Mouse (Mus musculus) lung, adult 2 months (tissue): ENCODE data around the gene Fgfbp3.

ENCODE experiments used
- CTCF ChIP-seq: fragments of 200-500 bp; IDR thresholded peaks from 2 replicates; pipeline ENCODE4 v1.5.1; 2011; ENCODE audit warnings: mild to moderate bottlenecking, low read length, control low read depth; ENCODE audit not compliant: insufficient read depth
- POLR2A ChIP-seq: fragments of 200-500 bp; IDR thresholded peaks from 2 replicates; pipeline ENCODE4 v1.6.1; 2011; ENCODE audit warnings: low read depth, mild to moderate bottlenecking, control low read depth, low read length, borderline replicate concordance; ENCODE audit errors: extremely low read depth

- no peak for TF ChIP-seq CTCF
- TF ChIP-seq POLR2A, result no peak
These were observed at the start of gene Fgfbp3 for GRCm38 (mm10) chr19:36919466-36919865.
